Mouse (Mus musculus): ENCODE data around the gene Mical2.

The Mical2 gene

DNA sequence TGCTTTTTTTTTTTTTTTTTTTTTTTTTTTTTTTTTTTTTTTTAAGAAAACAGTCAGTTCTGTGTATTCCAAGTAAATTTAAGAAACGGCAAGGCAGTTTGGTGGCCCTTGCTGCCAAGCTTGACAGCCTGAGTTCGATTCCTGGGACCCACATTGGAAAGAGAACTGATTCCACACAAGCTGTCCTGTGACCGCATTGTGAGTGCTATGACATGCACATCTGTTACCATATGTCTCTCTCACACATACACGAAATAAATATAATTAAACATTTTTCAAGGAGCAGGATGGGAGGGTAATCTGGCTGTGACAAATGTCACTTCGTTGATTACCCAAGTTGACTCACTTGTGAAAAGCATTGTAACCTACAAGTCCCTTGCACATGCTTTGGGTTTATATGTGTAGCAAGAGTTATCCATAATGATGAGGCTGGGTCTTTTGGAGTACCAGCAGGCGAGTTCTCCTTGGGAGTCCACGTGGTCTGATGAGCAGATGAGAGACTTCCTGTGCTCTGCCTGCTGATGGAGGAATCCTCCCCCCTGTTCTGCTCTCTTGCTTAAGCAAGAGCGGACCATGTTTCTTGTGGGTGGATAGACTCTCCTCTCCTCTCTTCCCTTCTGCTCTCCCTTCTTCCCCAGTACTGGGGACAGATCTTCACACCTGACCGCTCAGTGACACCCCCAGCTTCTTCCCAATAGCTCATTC is 58.1 kb downstream of the Mical2 start:
- no peak for DNase-seq

DNA sequence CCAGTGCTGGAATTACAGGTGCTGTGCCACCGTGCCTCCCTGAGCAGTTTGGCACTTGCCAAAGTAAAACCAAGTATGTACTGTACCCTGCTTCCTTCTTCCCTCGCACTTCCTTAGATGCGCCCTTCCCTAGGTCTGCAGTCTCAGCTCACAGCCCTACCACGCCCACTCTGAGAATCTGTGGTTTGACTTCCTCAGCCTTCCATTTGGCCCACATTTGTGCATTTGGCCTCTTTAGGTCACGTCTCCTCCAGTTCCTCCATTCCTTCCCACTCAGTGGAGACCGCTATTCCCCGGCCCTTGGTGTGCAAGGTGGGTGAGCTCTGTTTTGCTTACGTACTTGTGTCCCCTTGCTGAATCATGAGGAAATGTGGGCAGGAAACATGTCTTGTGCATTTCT is 59.9 kb downstream of the Mical2 start:
- no peak for DNase-seq

DNA sequence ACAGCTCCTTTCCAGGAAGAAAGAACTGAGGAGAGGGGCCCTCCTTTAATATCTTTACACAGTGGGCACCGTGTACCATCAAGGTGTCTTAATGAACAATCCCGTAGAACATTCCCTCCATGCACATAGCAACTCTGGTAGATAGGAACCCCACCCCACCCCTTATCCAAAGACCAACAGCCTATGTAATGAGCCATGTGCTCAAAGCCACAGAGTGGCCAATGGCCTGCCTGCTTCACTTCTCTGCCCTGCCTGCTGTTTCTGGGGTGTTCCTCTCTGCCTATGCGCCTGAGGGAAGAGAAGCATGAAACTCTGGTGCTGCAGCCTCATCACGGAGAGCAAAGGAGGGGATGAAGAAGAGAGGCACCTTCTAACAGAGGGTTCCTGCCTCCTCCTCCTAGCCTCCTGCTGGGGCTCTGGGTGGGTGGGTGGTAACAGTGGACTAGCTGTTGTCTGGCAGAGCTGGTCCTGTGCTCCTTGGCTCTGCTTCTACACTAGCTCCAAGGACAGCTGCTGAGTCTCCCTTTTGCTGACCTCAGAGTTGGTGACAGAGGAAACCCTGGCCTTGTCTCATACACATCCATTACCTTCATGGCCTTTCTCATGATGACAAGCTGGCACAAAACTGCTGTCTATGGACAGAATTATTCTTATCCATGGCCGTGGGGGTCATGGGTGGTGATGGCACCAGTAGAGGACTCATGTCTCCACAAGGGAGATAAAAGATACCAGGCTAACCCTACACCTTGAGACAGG is 62.9 kb downstream of the Mical2 start:
- DNase-seq, result no peak

DNA sequence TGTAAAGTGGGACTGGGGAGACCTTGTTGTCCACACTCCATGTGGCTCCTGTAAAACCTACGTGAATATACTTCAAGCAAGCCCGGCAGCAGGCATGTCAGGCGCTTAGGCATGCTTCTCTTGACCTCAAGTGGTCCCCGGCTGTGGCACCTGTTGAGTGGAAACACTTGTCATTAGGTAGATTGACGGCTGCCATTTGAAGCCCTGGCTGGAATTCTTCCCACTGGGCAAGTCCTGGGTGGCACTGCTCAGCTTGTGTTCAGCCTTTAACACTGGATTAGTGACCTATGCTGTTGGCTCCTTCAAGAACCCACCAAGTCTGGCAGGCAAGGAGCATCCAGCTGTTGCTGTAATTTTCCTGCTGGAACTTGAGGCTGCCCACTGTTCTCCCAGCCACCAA is 63.9 kb downstream of the Mical2 start:
- no peak for DNase-seq

DNA sequence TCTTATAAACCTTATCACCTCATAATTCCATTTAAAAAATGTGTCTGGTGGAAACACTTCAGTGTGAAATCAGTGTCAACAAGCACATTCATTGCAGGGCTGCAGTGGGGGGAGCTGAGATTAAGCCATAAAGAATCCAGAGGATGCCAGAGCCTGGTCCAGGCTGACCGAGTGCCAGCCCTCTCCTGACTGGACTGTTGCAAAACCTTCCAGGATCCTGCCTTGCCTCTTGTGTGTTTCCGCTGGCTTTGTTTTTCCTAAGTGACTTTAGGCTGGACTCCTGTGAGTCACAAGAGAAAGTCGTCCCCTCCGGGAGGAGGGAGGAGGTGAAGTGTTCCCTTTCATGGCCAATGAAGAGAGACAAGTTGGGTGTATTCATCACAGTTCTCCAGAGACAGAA is 64.3 kb downstream of the Mical2 start:
- DNase-seq, result no peak

DNA sequence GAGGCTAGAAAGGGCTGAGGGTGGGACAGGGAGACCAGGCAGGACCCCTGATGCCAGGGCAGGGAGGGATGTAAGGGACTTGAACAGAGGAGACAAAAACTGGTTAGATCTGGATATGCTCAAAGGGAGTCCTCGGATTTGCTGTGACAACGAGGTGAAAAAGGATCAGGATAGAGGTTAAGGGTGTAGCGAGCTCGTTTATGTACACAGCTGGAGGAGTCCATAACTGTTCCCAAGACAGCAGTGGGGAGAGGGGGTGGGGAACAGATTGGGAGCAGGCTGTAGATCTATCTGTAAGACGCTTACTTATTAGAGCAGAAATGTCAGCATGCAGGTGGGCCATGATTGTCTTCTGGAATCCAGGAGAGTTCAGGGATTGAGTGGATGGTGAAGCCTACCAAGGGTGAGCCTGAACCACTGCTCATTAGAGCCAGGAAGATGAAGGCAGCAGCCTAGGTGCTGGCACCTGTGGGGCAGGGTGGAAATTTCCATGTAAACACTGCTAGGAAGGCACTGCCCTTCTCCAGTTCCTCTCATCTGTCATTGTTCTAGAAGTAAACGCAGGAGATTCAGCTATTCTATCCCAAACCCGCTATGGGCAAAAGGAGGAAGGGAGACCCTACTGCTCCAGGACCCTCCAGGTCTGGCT is 67.9 kb downstream of the Mical2 start:
- DNase-seq, result no peak

DNA sequence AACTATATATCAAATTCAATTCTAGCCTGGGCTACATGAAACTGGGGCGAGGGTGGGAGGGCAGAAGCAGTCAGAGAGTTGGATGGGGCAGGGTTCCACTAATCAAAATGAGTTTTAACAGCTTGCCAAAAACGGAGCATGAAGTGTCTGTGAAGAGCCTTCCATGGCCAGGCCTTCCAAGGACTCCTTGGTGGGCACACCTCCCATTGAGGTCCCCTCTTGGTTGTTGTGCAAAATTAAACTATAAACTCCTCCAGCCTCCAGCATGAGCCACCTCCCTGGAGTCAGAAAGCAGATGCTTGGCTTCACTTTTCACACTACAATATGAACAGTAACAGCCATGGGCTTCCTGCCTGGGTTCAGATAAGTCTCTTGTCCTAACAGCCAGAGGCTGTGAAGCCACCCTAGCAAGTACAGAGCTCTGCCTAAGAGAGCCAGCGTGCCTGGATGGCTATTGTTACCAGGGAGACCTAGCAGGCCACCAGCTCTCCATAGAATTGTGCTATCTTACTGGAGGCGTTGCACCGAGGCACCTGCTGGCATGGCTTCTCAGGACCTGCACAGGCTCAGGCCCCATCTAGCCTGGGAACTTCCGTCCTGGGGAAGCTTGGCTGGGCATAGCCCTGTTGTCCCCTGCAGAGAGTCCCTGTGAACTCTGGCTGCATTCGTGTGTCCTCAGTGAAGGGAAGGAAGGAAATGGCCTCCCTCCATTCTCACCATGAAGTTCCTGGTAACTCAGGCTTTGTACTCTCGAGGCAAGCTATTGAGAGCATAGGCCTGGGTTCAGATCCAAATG is 70.0 kb downstream of the Mical2 start:
- DNase-seq, result no peak

DNA sequence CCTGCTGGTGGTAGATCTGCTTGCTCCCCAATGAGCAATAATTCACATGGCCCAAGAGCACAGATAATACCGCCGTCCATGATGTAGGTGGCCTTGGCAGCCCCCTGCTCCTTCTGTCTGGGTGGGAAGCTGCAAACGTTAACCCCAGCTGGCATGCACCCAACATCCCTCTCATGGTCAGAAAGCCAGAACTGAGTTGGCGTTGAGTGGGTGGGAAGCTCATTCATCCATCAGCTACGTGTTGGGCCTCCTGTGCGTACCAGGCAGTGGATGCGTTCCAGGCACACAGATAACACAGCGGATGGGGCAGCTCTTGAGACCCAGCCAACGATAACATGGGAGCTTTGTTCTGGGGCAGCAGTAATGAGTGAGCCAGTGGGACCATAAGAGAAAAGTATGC is 72.4 kb downstream of the Mical2 start:
- peak; percentile 86 for DNase-seq

DNA sequence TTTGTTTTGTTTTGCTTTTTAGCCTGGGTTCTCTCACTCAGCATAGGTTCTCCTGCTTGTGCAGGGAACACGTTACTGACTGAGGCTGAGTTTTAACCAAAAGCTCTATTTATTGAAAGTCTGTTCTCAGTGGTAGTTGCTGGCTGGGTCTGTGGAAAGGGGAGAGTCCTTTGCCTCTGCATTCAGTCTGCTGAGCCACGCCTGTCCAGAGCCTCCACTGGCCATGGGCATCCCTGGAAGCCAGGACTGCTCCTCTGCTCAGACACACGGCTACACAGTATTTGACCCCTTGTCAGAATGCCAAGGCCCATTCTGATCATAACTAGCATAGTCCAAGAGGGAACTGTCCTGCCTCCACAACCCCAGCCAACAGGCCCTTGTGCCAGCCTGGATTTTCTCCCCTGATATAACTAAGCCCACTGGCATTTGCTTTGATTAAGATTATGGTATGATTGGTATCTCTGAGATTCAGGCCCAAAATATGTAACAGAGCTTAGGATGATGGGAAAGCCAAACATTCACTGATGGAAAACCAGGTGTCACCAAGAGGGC is 73.3 kb downstream of the Mical2 start:
- DNase-seq, result no peak

DNA sequence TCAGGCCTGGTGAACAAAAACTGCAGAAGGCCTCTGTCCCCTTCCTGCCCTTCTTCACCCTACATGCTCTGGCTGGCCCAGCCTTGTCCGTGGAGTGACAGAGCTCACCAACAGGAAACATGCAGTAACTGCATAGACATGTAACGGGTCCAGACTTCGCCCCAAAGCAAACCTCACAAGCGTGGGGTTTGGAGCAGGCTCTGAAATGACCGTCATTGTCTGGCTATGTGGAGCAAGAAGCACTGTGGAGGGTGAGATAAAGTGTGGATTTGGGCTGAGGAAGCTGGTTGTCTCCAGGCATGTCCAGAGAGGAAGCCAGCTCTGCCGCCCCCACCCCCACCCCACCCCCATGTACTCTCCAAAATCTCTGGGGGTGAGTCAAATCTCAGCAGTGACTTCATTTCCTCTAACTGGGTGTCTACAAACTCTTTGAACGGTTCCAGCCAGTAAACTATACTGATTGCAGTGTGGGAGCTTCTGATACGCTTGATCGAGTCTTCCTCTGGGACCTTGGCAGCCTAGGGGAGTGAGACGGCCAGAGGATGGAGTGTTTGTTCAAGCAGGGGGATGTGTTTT is 74.0 kb downstream of the Mical2 start:
- no peak for DNase-seq

DNA sequence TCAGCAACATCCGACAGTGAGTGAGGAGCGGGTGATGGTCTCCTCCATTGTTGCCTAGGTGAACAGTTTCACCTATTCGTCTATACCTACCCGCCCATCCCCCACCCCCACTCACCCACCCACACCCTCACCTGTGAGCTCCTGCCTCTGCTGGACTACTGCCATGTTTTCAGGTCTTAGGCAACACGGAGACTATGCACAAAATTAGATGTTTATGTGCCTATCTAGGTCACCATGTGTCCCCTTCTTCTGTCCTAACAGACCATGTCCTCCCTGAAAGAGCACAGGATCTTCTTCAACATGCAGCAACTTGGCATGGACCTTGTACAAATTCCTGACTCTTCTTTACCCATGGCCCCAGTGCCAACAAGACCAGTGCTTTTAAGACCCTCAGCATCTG is 74.5 kb downstream of the Mical2 start:
- DNase-seq, result peak in 1 of 2 experiments; percentile 57

DNA sequence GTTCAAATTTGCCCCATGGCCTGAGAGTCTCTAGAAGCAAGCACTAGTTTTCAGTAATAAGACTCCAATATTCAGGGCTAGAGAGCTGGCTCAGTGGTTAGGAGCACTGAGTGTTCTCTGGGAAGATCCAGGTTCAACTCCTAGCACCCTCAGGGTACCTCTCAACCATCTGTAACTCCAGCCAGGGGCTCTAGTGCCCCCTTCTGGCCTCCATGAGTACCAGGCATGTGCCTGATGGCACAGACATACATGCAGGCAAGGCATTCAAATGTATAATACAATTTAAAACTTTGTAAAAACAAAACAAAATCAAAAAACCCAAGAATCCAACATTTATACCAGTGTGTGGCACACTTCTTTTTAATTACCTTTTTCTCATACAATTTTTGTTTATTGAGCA is 75.4 kb downstream of the Mical2 start:
- no peak for DNase-seq

DNA sequence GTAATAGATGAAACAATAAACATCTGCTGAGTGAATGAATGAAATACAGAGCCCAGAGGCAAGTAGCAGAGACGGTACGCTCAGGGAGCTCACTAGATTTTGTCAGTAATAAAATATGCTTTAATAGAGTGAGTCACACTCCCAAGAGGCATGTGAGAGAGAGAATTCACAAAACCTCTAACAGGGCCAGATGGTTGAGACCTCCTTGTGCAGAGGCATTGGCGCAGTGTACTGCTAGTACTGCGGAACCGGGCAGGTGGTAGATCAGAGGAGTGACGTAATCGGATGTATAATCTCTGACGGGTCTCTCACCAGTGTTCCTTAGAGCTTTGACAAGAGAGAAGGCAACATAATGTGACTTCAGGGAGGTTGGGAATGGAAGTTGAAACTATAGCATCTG is 78.7 kb downstream of the Mical2 start:
- no peak for DNase-seq

DNA sequence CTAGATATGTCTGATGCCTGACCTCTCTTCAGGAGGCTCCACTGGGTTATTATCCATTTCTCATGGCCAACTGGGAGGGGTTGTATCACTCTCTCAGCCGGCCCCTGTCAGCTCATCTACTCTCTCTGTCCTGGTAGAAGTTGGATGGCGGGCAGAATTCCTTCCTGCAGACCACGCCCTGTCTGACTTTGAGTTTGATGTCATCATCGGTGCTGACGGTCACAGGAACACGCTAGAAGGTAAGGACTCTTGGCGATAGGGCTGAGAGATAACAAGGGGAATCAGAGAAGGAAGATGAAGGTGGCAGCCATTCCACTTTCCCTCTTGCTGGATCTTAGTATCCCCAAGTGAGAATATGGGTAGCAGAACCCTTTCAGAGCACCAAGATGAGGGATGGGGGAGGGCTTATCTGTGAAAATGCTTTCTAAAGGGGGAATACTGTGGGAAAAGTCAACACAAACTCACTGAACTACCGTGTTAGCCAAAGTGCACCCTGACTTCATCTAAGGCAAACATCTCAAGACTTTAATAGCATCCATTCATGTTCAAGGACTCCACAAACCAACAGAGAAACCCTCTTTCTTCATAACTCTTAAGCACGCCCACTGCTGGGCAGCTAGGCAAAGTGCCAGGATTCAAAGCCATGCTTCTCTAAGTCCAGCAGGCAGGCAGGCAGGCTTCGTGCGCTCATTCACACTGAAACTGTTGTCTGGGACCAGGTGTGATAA is 83.8 kb downstream of the Mical2 start:
- peak in 1 of 2 experiments; percentile 56 for DNase-seq

DNA sequence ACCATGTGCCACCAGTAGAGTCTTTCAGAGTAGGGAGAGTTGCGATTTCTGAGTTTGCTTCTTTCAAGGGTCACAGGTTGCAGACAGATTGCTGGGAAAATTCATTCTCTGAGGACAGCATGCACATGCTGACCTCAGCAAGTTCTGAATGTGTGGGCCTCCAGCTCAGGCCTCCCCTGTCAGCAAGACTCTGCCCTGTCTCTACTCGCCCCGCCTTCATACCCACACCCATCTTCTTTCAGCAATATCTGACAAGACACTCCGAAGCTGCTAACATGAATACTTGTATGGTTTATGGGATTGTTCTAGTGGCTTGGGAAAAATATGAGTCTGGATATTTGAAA is 84.3 kb downstream of the Mical2 start:
- DNase-seq, result no peak

DNA sequence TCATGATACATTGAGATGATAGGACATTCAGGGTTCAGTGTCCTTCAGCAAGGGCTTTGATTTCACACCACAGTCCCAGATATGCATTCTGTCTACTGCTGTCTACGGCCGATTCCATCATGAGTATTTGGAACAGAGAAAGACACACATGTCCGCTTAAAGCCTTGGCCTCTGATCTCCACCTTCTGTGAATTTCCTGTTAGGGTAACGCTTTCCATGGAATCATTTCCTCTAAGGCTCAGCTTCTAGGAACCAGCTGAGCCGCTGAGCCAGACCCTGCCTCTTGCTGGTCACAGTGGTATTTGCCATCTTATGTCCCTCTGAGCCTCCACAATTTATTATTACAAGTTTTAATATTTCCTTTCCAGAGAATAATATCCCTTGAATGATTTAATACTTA is 87.6 kb downstream of the Mical2 start:
- DNase-seq, result no peak

DNA sequence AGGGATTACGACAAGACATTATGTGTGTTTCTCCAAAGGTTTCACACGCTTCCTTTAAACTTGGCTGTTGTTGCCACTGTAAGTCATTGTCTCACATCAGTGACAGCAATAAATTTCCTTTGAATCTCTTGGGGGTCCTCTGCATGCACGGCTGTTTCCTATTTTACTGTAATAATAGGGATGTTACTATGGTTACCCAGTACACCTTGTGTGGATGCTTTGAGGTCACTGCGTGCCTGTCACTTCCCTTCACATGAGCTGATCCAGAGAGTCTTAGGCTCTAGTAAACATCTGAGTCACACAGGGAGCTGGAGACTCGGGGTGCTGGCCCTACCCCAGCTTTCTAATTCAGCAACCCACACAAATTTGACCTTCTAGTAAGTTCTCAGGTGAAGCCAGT is 88.0 kb downstream of the Mical2 start:
- no peak for DNase-seq

DNA sequence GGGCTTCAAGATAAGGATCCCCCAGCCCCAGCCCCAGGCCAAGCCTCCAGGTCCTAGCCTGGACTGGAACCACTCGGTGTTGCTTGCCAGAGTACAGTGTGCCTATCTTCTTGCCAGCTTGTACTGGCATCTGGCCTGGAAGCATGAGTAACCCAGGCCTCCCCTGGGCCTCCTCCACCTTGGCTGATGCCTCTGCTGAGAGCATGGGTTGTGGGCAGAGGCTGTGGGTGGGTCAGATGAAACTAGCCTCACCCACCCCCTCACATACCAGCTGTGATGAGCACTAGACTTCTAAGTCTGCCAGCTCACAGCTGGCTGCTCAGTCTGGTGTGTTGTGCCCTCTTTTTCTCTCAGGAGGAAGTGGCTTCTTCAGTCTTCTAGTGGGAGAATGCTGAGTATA is 90.6 kb downstream of the Mical2 start:
- peak; percentile 50 to 57 for DNase-seq

DNA sequence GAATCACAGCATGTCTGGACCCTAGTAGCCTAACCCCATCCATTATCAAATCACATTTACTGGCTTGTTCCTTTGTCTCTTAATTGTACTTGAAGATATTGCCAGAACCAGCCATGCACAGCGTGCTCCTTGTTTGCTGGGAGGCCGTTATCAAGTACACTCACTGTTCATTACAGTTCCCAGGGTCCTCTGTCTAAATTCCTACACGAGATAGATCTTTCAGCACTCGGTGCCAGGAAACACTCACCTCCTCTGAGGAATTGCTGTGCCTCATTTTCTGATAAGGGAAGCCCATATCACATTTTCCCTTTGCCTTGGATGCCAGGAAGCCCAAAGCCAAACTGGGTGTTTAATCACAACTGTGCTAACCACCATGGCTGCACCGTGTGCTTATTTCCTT is 91.8 kb downstream of the Mical2 start:
- no peak for DNase-seq

DNA sequence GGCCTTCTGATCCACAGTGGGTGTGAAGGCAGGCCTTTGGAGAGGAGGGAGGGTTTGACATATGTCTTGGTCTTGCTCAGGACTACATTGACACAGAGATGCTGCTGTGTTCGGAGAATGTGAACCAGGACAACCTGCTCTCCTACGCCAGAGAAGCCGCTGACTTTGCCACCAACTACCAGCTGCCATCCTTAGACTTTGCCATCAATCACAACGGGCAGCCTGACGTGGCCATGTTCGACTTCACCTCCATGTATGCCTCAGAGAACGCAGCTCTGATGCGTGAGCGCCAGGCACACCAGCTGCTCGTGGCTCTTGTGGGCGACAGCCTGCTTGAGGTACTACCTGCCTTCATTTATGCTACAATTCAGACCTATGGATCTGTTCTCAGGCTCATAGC is 92.7 kb downstream of the Mical2 start:
- peak; percentile 47 to 51 for DNase-seq

DNA sequence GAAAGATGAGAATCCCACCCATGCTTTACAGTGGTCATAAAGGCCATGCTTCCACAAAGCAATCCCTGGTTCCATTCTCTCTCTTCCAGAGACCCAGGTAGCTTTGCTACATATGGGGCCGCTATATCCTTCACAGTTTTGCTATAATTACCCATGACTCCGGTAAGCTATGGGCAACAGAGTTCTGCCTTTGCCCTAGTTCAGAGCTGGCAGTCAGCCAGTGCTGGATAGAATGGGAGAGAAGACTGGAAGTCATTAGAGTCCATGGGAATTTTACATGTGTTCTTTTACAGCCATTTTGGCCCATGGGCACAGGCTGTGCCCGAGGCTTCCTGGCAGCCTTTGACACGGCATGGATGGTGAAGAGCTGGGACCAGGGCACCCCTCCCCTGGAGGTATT is 93.8 kb downstream of the Mical2 start:
- peak; percentile 73 for DNase-seq
